Comparison of ENCODE assay signal across 9 mouse cellular contexts in genomic region chr10:62549523-62550166, GRCm38 (mm10). TPM values are rescaled to one million over a fixed set of nuclear protein-coding genes. Genes with fewer than 3 reads are reported as not detected.
DNase-seq lines count a peak whose midpoint lies in the region; ATAC-seq and TF ChIP-seq lines count a peak whose summit lies in the region.
"Had no signal": no experiment of that assay in that cellular context is flagged by ENCODE, and none has a peak within 500 bp of the region (broad histone marks: within the 10 kb centered on the region; RNA-seq: fewer than 3 reads in every experiment).

No protein-coding gene starts in this region.

- peaks cover 4% of the 10 kb centered on the region; the same call in 1 of the 2 replicates for H3K4me1 ChIP-seq in liver, postnatal 0 days (ENCODE audit: insufficient read depth)
- H3K4me1 ChIP-seq: heart, embryonic 15.5 days had no signal

- no peaks in the 10 kb centered on the region for H3K36me3 ChIP-seq in liver, postnatal 0 days (replicated peaks; ENCODE audit: insufficient read depth, low read length)
- H3K36me3 ChIP-seq: heart, embryonic 15.5 days had no signal

- H3K27me3 ChIP-seq in liver, postnatal 0 days (ENCODE audit: insufficient read depth, low read length): no peaks in the 10 kb centered on the region
- H3K27me3 ChIP-seq: heart, embryonic 15.5 days had no signal

- peak overlapping the region; percentile 49 for H3K4me2 ChIP-seq in liver, postnatal 0 days (ENCODE audit: low read depth, low read length)
- H3K4me2 ChIP-seq: heart, embryonic 15.5 days had no signal

- peak; percentile 74 to 81 for DNase-seq in CD8-positive naive resting alpha-beta T cell, adult 2 months (ENCODE audit: low read depth in 2 of 2, low spot score in 2 of 2)
- DNase-seq in adrenal gland, adult 2 months: peak; percentile 69
- DNase-seq in embryo, embryonic 11 days: peak; percentile 68
- peak; percentile 79 for DNase-seq in heart, adult 8-10 months (ENCODE audit: low spot score)
- peak; percentile 63 to 83 for DNase-seq in kidney, postnatal 25 days
- DNase-seq in liver, postnatal 0 days: peak; percentile 86
- DNase-seq in retina, embryonic 14.5 days (ENCODE audit: low spot score): peak; percentile 85
- peak; percentile 84 for DNase-seq in thymus, postnatal 25 days

- no peak overlapping the region for H3K27ac ChIP-seq in liver, postnatal 0 days (ENCODE audit: low read depth)
- H3K27ac ChIP-seq: heart, embryonic 15.5 days had no signal

- H3K9me3 ChIP-seq in liver, postnatal 0 days (ENCODE audit: low read length): no peaks in the 10 kb centered on the region
- H3K9me3 ChIP-seq: heart, embryonic 15.5 days had no signal

- no peak for TF ChIP-seq EP300 in liver, postnatal 0 days (IDR thresholded peaks at IDR 0.05; ENCODE audit: low read depth)

- ATAC-seq in liver, postnatal 0 days: peak; percentile 71

- no peak overlapping the region for H3K9ac ChIP-seq in liver, postnatal 0 days (replicated peaks)
- H3K9ac ChIP-seq: heart, embryonic 15.5 days had no signal

- H3K4me3 ChIP-seq in liver, postnatal 0 days (ENCODE audit: low read depth, low read length): no peak overlapping the region
- H3K4me3 ChIP-seq: heart, embryonic 15.5 days had no signal

- WGBS in liver, postnatal 0 days (ENCODE audit: insufficient replicate concordance): 12% methylated on average over 15 of the region's 16 CpGs

- TF ChIP-seq CTCF in liver, postnatal 0 days (IDR thresholded peaks at IDR 0.05; ENCODE audit: low read depth): peak; percentile 89

RNA-seq across cellular contexts. Expression of gene Srgn, which starts 22.4 kb away (rescaled TPM):
- 10 to 100 TPM; 46.7 to 61.5 TPM for total RNA-seq in adrenal gland, adult 2 months (2021)
- polyA plus RNA-seq in adrenal gland, adult 2 months (2012; rRNA removed): 7.2 and 11.5 TPM in 2 replicates
- total RNA-seq in heart, adult 8-10 months (2022): 10 to 100 TPM; 36.1 to 45.8 (median 37.8) TPM
- polyA plus RNA-seq in liver, postnatal 0 days (2015; fragmentation: Nextera tagmentation; extraction: Ambion mirVana): 108 and 110 TPM in 2 replicates

RNA-seq across cellular contexts. Expression of gene Kif1bp, which starts 28.6 kb away (rescaled TPM):
- 10 to 100 TPM; 57.7 to 60.8 TPM for total RNA-seq in adrenal gland, adult 2 months (2021)
- 64.0 and 74.9 TPM in 2 replicates for polyA plus RNA-seq in adrenal gland, adult 2 months (2012; rRNA removed)
- total RNA-seq in heart, adult 8-10 months (2022): 10 to 100 TPM; 43.5 to 46.8 (median 44.8) TPM
- 6.5 and 7.2 TPM in 2 replicates for polyA plus RNA-seq in liver, postnatal 0 days (2015; fragmentation: Nextera tagmentation; extraction: Ambion mirVana)

RNA-seq across cellular contexts. Expression of gene Ddx21, which starts 52.4 kb away (rescaled TPM):
- 10 to 100 TPM; 54.7 to 74.4 TPM for total RNA-seq in adrenal gland, adult 2 months (2021)
- polyA plus RNA-seq in adrenal gland, adult 2 months (2012; rRNA removed): 3.4 and 4.7 TPM in 2 replicates
- total RNA-seq in heart, adult 8-10 months (2022): 10 to 100 TPM; 27.4 to 31.3 (median 29.2) TPM
- polyA plus RNA-seq in liver, postnatal 0 days (2015; fragmentation: Nextera tagmentation; extraction: Ambion mirVana): 7.2 and 8.3 TPM in 2 replicates
